Mouse (Mus musculus) heart, adult 2 months (tissue): ENCODE data around the gene Slc9a3r1. TPM values are rescaled to one million over a fixed set of nuclear protein-coding genes. Genes with fewer than 3 reads are reported as not detected.

Source experiments
- DNase-seq, 2 experiments: peaks; one replicate each; pipeline ENCODE4 v3.0.0; 2021
- H3K27ac ChIP-seq: fragments of 200-600 bp; 2 replicates; pipeline ENCODE4 v1.8.1; 2022
- H3K27me3 ChIP-seq: fragments of 200-500 bp; 2 replicates; pipeline ENCODE4 v1.6.1; 2012; ENCODE audit warnings: mild to moderate bottlenecking, low read length, inconsistent platforms, mixed read lengths; ENCODE audit not compliant: control insufficient read depth, insufficient read depth
- H3K36me3 ChIP-seq: fragments of 200-500 bp; 2 replicates; pipeline ENCODE4 v1.6.1; 2012; ENCODE audit warnings: low read length, inconsistent platforms; ENCODE audit not compliant: control insufficient read depth, insufficient read depth
- H3K4me1 ChIP-seq: fragments of 200-500 bp; 2 replicates; pipeline ENCODE4 v1.6.1; 2011; ENCODE audit warnings: low read length; ENCODE audit not compliant: control insufficient read depth, insufficient read depth
- H3K4me3 ChIP-seq: fragments of 200-600 bp; 2 replicates; pipeline ENCODE4 v1.8.1; 2022
- H3K79me2 ChIP-seq: fragments of 200-500 bp; replicated peaks from 2 replicates; pipeline ENCODE4 v1.6.1; 2012; ENCODE audit warnings: mild to moderate bottlenecking, inconsistent platforms, low read length, moderate library complexity, mixed read lengths; ENCODE audit not compliant: control insufficient read depth, insufficient read depth
- H3K9ac ChIP-seq: fragments of 200-500 bp; 2 replicates; pipeline ENCODE4 v1.6.1; 2012; ENCODE audit warnings: low read depth, mild to moderate bottlenecking, control low read depth, inconsistent platforms, low read length, mixed read lengths
- CTCF ChIP-seq: fragments of 200-600 bp; IDR thresholded peaks from 2 replicates; pipeline ENCODE4 v1.8.1; 2022; ENCODE audit warnings: antibody characterized with exemption, mild to moderate bottlenecking, moderate library complexity
- EP300 ChIP-seq: fragments of 200-500 bp; IDR thresholded peaks from 2 replicates; pipeline ENCODE4 v1.6.1; 2011; ENCODE audit warnings: low read depth, low read length, control low read depth; ENCODE audit not compliant: insufficient read depth
- POLR2A ChIP-seq: fragments of 200-500 bp; IDR thresholded peaks from 2 replicates; pipeline ENCODE4 v1.6.1; 2011; ENCODE audit warnings: mild to moderate bottlenecking, low read depth, low read length, control low read depth; ENCODE audit not compliant: insufficient read depth
- WGBS: fragments of 180-500 bp; shearing (Covaris S2); methylation state at CpG from one replicate; pipeline ENCODE4 v1.1.7; 2018; 5-methylcytosine and 5-hydroxymethylcytosine counted together
- intact Hi-C: fragments of 180-260 bp; cut with DNase I; formaldehyde crosslinking; loops from one replicate; pipeline ENCODE4 v1.15.1; 2025
- polyA plus RNA-seq: library from polyadenylated mRNA; depleted of rRNA; stranded (reverse); fragments of >200 nt; gene quantifications from 2 replicates; pipeline ENCODE4 v1.2.3, GENCODE M21; 2012
- total RNA-seq, 2 experiments: library from RNA; stranded (reverse); gene quantifications; 2 replicates each; pipeline ENCODE4 v1.2.3; 2021

Gene Slc9a3r1
- total and polyA plus RNA-seq, 3 experiments: 8.1 to 10.1 (median 9.7) TPM

GRCm38 (mm10) chr11:115184973-115185372, 21.8 kb downstream of the Slc9a3r1 start:
- TF ChIP-seq CTCF (no peak), POLR2A (no peak), EP300 (no peak)
- Histone ChIP-seq H3K36me3 (no peaks in the 10 kb centered on the region), H3K79me2 (no peaks in the 10 kb centered on the region), H3K27ac (no peak overlapping the region), H3K4me3 (no peak overlapping the region), H3K9ac (no peak overlapping the region), H3K4me1 (peaks cover 6% of the 10 kb centered on the region), H3K27me3 (no peaks in the 10 kb centered on the region)
- no peak for DNase-seq
- 38% methylated on average over 4 of the region's 4 CpGs for WGBS
- intact Hi-C loops: no loop called here

GRCm38 (mm10) chr11:115187224-115187639, 24.1 kb downstream of the Slc9a3r1 start, which contains the start of gene Tmem104:
Gene Tmem104, plus strand, starts transcription at chr11:115187487.
- DNase-seq: peak; percentile 100
- Histone ChIP-seq H3K4me1 (peaks cover 10% of the 10 kb centered on the region), H3K27ac (peak within 1 kb of the TSS; percentile 90), H3K9ac (peak within 1 kb of the TSS; percentile 86), H3K79me2 (no peaks in the 10 kb centered on the region), H3K27me3 (no peaks in the 10 kb centered on the region), H3K4me3 (peak within 1 kb of the TSS; percentile 57), H3K36me3 (no peaks in the 10 kb centered on the region)
- intact Hi-C loops: no loop called here
- WGBS: 1% methylated on average over 39 of the region's 39 CpGs
- TF ChIP-seq POLR2A: peak; percentile 84
- no peak for TF ChIP-seq EP300
- peak; percentile 36 for TF ChIP-seq CTCF

GRCm38 (mm10) chr11:115187693-115188092, 24.6 kb downstream of the Slc9a3r1 start, which contains the start of gene Nat9:
Gene Nat9, minus strand, starts transcription at chr11:115187859.
- peak within 1 kb of the TSS; percentile 86 for H3K9ac ChIP-seq
- no peaks in the 10 kb centered on the region for H3K36me3 ChIP-seq
- H3K4me1 ChIP-seq: peaks cover 14% of the 10 kb centered on the region
- no peaks in the 10 kb centered on the region for H3K79me2 ChIP-seq
- intact Hi-C loops: no loop called here
- DNase-seq: no peak
- no peaks in the 10 kb centered on the region for H3K27me3 ChIP-seq
- peak within 1 kb of the TSS; percentile 90 for H3K27ac ChIP-seq
- 6% methylated on average over 12 of the region's 12 CpGs for WGBS
- TF ChIP-seq CTCF (no peak), EP300 (no peak), POLR2A (no peak)
- peak within 1 kb of the TSS; percentile 57 for H3K4me3 ChIP-seq

DNA sequence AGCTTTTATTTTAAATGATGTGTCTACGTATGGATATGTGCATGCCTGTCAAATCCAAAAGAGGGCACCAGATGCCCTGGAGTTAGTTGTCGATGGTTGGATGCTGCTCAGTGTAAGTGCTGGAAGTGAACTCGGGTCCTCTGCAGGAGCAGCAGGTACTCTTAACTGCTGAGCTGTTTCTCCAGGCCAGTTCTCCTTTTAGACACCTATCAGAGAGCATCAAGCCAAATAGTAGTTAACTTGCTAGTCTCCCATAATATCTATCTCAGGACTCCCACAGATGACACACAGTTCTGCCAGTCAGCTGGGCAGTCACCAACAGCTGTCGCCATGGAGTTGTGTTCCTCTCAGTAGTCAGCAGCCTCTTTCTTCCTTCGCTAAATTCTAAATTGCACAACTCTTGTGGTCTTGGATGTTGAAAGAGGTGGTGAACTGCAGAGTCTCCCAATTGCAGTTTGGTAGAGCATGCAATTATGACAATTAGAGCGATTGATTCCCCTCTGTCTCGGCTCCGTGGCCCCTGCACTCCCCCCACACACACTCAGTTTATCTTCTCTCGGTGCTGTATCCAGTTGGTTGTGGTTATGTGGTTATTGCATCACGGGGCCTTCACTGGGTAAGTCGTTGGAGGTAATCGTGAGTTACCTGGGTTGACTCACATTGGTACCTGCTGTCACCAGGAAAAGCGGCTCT, 25.5 kb downstream of the Slc9a3r1 start:
- H3K4me3 ChIP-seq: no peak overlapping the region
- no peaks in the 10 kb centered on the region for H3K36me3 ChIP-seq
- WGBS: 80% methylated on average over 13 of the region's 13 CpGs
- DNase-seq: peak in 1 of 2 experiments; percentile 22
- H3K79me2 ChIP-seq: no peaks in the 10 kb centered on the region
- peaks cover 14% of the 10 kb centered on the region for H3K4me1 ChIP-seq
- TF ChIP-seq EP300: no peak
- no peak for TF ChIP-seq CTCF
- TF ChIP-seq POLR2A: no peak
- intact Hi-C loops: no loop called here
- no peaks in the 10 kb centered on the region for H3K27me3 ChIP-seq
- no peak overlapping the region for H3K9ac ChIP-seq
- no peak overlapping the region for H3K27ac ChIP-seq

DNA sequence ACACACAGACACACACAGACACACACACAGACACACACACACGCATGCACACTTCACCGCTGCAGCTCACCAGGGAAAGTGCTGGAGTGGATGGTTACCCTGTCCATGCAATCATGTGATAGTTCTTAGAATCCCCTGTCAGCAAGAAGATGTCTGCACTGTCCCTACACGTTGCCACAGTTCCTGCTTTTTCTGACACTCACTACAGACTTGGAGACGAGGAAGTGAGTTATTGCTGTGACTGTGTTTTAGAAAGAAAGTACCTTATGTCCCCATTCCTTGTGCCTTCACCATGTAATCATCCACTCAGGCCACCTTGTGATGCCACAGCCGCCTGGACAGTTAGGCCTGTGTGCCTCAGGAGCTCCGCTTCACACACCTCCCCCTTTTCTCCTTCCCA, 26.2 kb downstream of the Slc9a3r1 start:
- Histone ChIP-seq H3K36me3 (no peaks in the 10 kb centered on the region), H3K4me3 (no peak overlapping the region), H3K9ac (no peak overlapping the region), H3K27me3 (no peaks in the 10 kb centered on the region), H3K79me2 (no peaks in the 10 kb centered on the region), H3K27ac (no peak overlapping the region), H3K4me1 (peaks cover 14% of the 10 kb centered on the region)
- intact Hi-C loops: no loop called here
- DNase-seq: peak in 1 of 2 experiments; percentile 12
- TF ChIP-seq CTCF: no peak
- TF ChIP-seq POLR2A: no peak
- no peak for TF ChIP-seq EP300
- 86% methylated on average over 6 of the region's 6 CpGs for WGBS

GRCm38 (mm10) chr11:115192180-115192579, 29.0 kb downstream of the Slc9a3r1 start:
- peak overlapping the region; percentile 54; the same call in 1 of the 2 replicates for H3K9ac ChIP-seq
- WGBS: 12% methylated on average over 9 of the region's 9 CpGs
- H3K4me3 ChIP-seq: peak overlapping the region; percentile 16; the same call in 1 of the 2 replicates

More at GRCm38 (mm10) chr11:115192180-115192579, 29.0 kb downstream of the Slc9a3r1 start:
- DNase-seq: peak; percentile 70 to 75
- H3K36me3 ChIP-seq: no peaks in the 10 kb centered on the region
- H3K27ac ChIP-seq: peak overlapping the region; percentile 61
- intact Hi-C loops: no loop called here
- no peaks in the 10 kb centered on the region for H3K79me2 ChIP-seq
- TF ChIP-seq CTCF (no peak), EP300 (peak; percentile 62; the same call in 1 of the 2 replicates), POLR2A (0 out of 2 replicates have a peak, but pooled peaks have one; percentile 41)
- H3K27me3 ChIP-seq: no peaks in the 10 kb centered on the region
- H3K4me1 ChIP-seq: peaks cover 11% of the 10 kb centered on the region
